Mouse (Mus musculus) hindbrain, postnatal 0 days (tissue): ENCODE results near the gene Hoga1. TPM values are rescaled to one million over a fixed set of nuclear protein-coding genes. Genes with fewer than 3 reads are reported as not detected.
A peak's percentile ranks its signal among the peaks of the same experiment; 100 is the strongest.

ENCODE experiments used
- ATAC-seq: fragments of 200-750 bp; cut with Nextera tagmentation; 2 replicates; pipeline ENCODE4 v1.8.0; 2017; ENCODE audit warnings: mild to moderate bottlenecking, moderate TSS enrichment, moderate library complexity
- DNase-seq: peaks from one replicate; pipeline ENCODE4 v3.0.0-alpha.2; 2015; ENCODE audit warnings: low spot score
- H3K27ac ChIP-seq: fragments of 300-500 bp; sonication (generic); 2 replicates; pipeline ENCODE4 v1.5.1; 2014; ENCODE audit warnings: mild to moderate bottlenecking
- H3K27me3 ChIP-seq: fragments of 300-500 bp; sonication (generic); 2 replicates; pipeline ENCODE4 v1.6.1; 2014; ENCODE audit warnings: low read length, mixed read lengths; ENCODE audit not compliant: insufficient read depth
- H3K36me3 ChIP-seq: fragments of 300-500 bp; sonication (generic); 2 replicates; pipeline ENCODE4 v1.6.1; 2014; ENCODE audit warnings: low read length, mixed read lengths; ENCODE audit not compliant: insufficient read depth
- H3K4me1 ChIP-seq: fragments of 300-500 bp; sonication (generic); 2 replicates; pipeline ENCODE4 v1.6.1; 2014; ENCODE audit warnings: antibody characterized with exemption, low read length, mixed read lengths; ENCODE audit not compliant: insufficient read depth
- H3K4me2 ChIP-seq: fragments of 300-500 bp; sonication (generic); 2 replicates; pipeline ENCODE4 v1.6.1; 2014; ENCODE audit warnings: low read depth, mild to moderate bottlenecking, low read length, moderate library complexity, mixed read lengths
- H3K4me3 ChIP-seq: fragments of 300-500 bp; sonication (generic); 2 replicates; pipeline ENCODE4 v1.5.1; 2014; ENCODE audit warnings: low read length
- H3K9ac ChIP-seq: fragments of 300-500 bp; sonication (generic); replicated peaks from 2 replicates; pipeline ENCODE4 v1.6.1; 2014; ENCODE audit warnings: mild to moderate bottlenecking, low read length, moderate library complexity, mixed read lengths
- H3K9me3 ChIP-seq: fragments of 300-500 bp; sonication (generic); 2 replicates; pipeline ENCODE4 v1.6.1; 2016; ENCODE audit warnings: low read length, mixed read lengths
- CTCF ChIP-seq: IDR thresholded peaks from 2 replicates; pipeline ENCODE4 v1.5.1; 2016; ENCODE audit warnings: antibody characterized with exemption, control low read depth, low read depth
- WGBS: fragments of 180-500 bp; shearing (Covaris S2); extraction: QIAGEN DNeasy Blood & Tissue Kit; methylation state at CpG from one replicate; pipeline ENCODE4 v1.1.7; 2014; 5-methylcytosine and 5-hydroxymethylcytosine counted together
- polyA plus RNA-seq: library from polyadenylated mRNA; unstranded; fragments of >200 nt; fragmentation: Nextera tagmentation; extraction: Ambion mirVana; gene quantifications from 2 replicates; pipeline ENCODE4 v1.2.1, GENCODE M21; 2015
- total RNA-seq: library from RNA; depleted of rRNA; stranded (reverse); fragments of >200 nt; gene quantifications from 2 replicates; pipeline ENCODE4 v1.2.3, GENCODE M21; 2014

The Hoga1 gene
- total and polyA plus RNA-seq, 2 experiments from 2014 or later, result 3.6 to 3.9 TPM

- DNase-seq (peak; percentile 68), ATAC-seq (0 out of 2 replicates have a peak, but pooled peaks have one; percentile 55)
- 48% methylated on average over 6 of the region's 6 CpGs for WGBS
- Histone ChIP-seq H3K27me3 (no peaks in the 10 kb centered on the region), H3K36me3 (peaks cover under 1% of the 10 kb centered on the region; the same call in 1 of the 2 replicates), H3K9me3 (no peaks in the 10 kb centered on the region), H3K4me2 (peak overlapping the region; percentile 31; the same call in 1 of the 2 replicates), H3K9ac (no peak overlapping the region), H3K27ac (no peak overlapping the region), H3K4me1 (no peaks in the 10 kb centered on the region), H3K4me3 (no peak overlapping the region)
- TF ChIP-seq CTCF, result peak; percentile 78
Measured at GRCm38 (mm10) chr19:42069241-42069525, 23.8 kb downstream of the Hoga1 start.

- no peaks in the 10 kb centered on the region for H3K4me1 ChIP-seq
- TF ChIP-seq CTCF, result peak; percentile 29; the same call in 1 of the 2 replicates
- H3K36me3 ChIP-seq, result peaks cover 18% of the 10 kb centered on the region
- H3K27ac ChIP-seq, result no peak overlapping the region
- DNase-seq (no peak), ATAC-seq (no peak)
- H3K9ac ChIP-seq, result no peak overlapping the region
- H3K9me3 ChIP-seq, result no peaks in the 10 kb centered on the region
- WGBS, result 72% methylated on average over 7 of the region's 7 CpGs
- no peak overlapping the region for H3K4me2 ChIP-seq
- H3K27me3 ChIP-seq, result no peaks in the 10 kb centered on the region
- H3K4me3 ChIP-seq, result no peak overlapping the region
Measured at GRCm38 (mm10) chr19:42071221-42071620, 25.8 kb downstream of the Hoga1 start.

- H3K27me3 ChIP-seq, result no peaks in the 10 kb centered on the region
- WGBS, result 81% methylated on average over 15 of the region's 15 CpGs
- H3K27ac ChIP-seq, result no peak overlapping the region
- TF ChIP-seq CTCF, result no peak
- DNase-seq (no peak), ATAC-seq (no peak)
- H3K36me3 ChIP-seq, result peaks cover 21% of the 10 kb centered on the region
- H3K4me1 ChIP-seq, result no peaks in the 10 kb centered on the region
- no peak overlapping the region for H3K4me3 ChIP-seq
- no peak overlapping the region for H3K9ac ChIP-seq
- no peaks in the 10 kb centered on the region for H3K9me3 ChIP-seq
- H3K4me2 ChIP-seq, result no peak overlapping the region
Measured at GRCm38 (mm10) chr19:42071886-42072608, 26.6 kb downstream of the Hoga1 start.

GRCm38 (mm10) chr19:42072802-42073201 lies 27.4 kb downstream of the Hoga1 start:
- WGBS, result 79% methylated on average over 7 of the region's 7 CpGs
- peak; percentile 32; the same call in 1 of the 2 replicates for TF ChIP-seq CTCF
- DNase-seq (peak; percentile 24), ATAC-seq (no peak)
- Histone ChIP-seq H3K4me2 (no peak overlapping the region), H3K4me3 (no peak overlapping the region), H3K27ac (no peak overlapping the region), H3K36me3 (peaks cover 21% of the 10 kb centered on the region), H3K4me1 (no peaks in the 10 kb centered on the region), H3K9ac (no peak overlapping the region), H3K27me3 (no peaks in the 10 kb centered on the region), H3K9me3 (no peaks in the 10 kb centered on the region)

GRCm38 (mm10) chr19:42075051-42075450 lies 29.6 kb downstream of the Hoga1 start:
- H3K27ac ChIP-seq, result no peak overlapping the region
- peaks cover 26% of the 10 kb centered on the region for H3K36me3 ChIP-seq
- no peaks in the 10 kb centered on the region for H3K9me3 ChIP-seq
- no peak for ATAC-seq
- TF ChIP-seq CTCF, result no peak
- no peak overlapping the region for H3K4me3 ChIP-seq
- H3K9ac ChIP-seq, result no peak overlapping the region
- DNase-seq, result no peak
- no peak overlapping the region for H3K4me2 ChIP-seq
- WGBS, result 87% methylated on average over 2 of the region's 2 CpGs
- no peaks in the 10 kb centered on the region for H3K27me3 ChIP-seq
- H3K4me1 ChIP-seq, result no peaks in the 10 kb centered on the region

- no peak overlapping the region for H3K27ac ChIP-seq
- H3K36me3 ChIP-seq, result peaks cover 26% of the 10 kb centered on the region
- no peaks in the 10 kb centered on the region for H3K9me3 ChIP-seq
- 85% methylated on average over 16 of the region's 16 CpGs for WGBS
- DNase-seq (no peak), ATAC-seq (no peak)
- TF ChIP-seq CTCF, result no peak
- no peak overlapping the region for H3K4me2 ChIP-seq
- H3K27me3 ChIP-seq, result no peaks in the 10 kb centered on the region
- no peak overlapping the region for H3K4me3 ChIP-seq
- H3K4me1 ChIP-seq, result no peaks in the 10 kb centered on the region
- H3K9ac ChIP-seq, result no peak overlapping the region
Measured at GRCm38 (mm10) chr19:42075992-42076391, 30.6 kb downstream of the Hoga1 start.

- no peak overlapping the region for H3K4me3 ChIP-seq
- ATAC-seq (no peak), DNase-seq (no peak)
- TF ChIP-seq CTCF, result no peak
- H3K4me2 ChIP-seq, result no peak overlapping the region
- no peaks in the 10 kb centered on the region for H3K4me1 ChIP-seq
- no peak overlapping the region for H3K9ac ChIP-seq
- H3K27me3 ChIP-seq, result no peaks in the 10 kb centered on the region
- no peak overlapping the region for H3K27ac ChIP-seq
- WGBS, result 88% methylated on average over 8 of the region's 8 CpGs
- H3K9me3 ChIP-seq, result no peaks in the 10 kb centered on the region
- H3K36me3 ChIP-seq, result peaks cover 26% of the 10 kb centered on the region
Measured at GRCm38 (mm10) chr19:42078566-42078965, 33.2 kb downstream of the Hoga1 start.
